Mouse (Mus musculus) stomach, embryonic 14.5 days (tissue): ENCODE results near the gene Spats1. TPM values are rescaled to one million over a fixed set of nuclear protein-coding genes. Genes with fewer than 3 reads are reported as not detected.
A peak's percentile ranks its signal among the peaks of the same experiment; 100 is the strongest.

ENCODE experiments used
- ATAC-seq: fragments of 200-750 bp; cut with Nextera tagmentation; 2 replicates; pipeline ENCODE4 v1.8.0; 2017; ENCODE audit warnings: low read depth, moderate TSS enrichment; ENCODE audit not compliant: insufficient number of reproducible peaks, insufficient read depth, low FRiP score
- H3K27ac ChIP-seq: fragments of 300-500 bp; sonication (generic); 2 replicates; pipeline ENCODE4 v1.5.1; 2014; ENCODE audit warnings: mild to moderate bottlenecking, low read length, moderate library complexity, mixed read lengths
- H3K27me3 ChIP-seq: fragments of 300-500 bp; sonication (generic); 2 replicates; pipeline ENCODE4 v1.6.1; 2014; ENCODE audit warnings: low read length, control low read depth, mixed read lengths; ENCODE audit not compliant: control insufficient read depth, insufficient read depth
- H3K36me3 ChIP-seq: fragments of 300-500 bp; sonication (generic); 2 replicates; pipeline ENCODE4 v1.6.1; 2014; ENCODE audit warnings: mild to moderate bottlenecking, control low read depth, low read length, moderate library complexity, mixed read lengths; ENCODE audit not compliant: control insufficient read depth, insufficient read depth
- H3K4me1 ChIP-seq: fragments of 300-500 bp; sonication (generic); 2 replicates; pipeline ENCODE4 v1.6.1; 2014; ENCODE audit warnings: low read length, control low read depth, mixed read lengths; ENCODE audit not compliant: control insufficient read depth, insufficient read depth
- H3K4me2 ChIP-seq: fragments of 300-500 bp; sonication (generic); replicated peaks from 2 replicates; pipeline ENCODE4 v1.6.1; 2014; ENCODE audit warnings: low read depth, low read length, control low read depth
- H3K4me3 ChIP-seq: fragments of 300-500 bp; sonication (generic); 2 replicates; pipeline ENCODE4 v1.5.1; 2014; ENCODE audit warnings: low read depth, low read length, control low read depth
- H3K9ac ChIP-seq: fragments of 300-500 bp; sonication (generic); replicated peaks from 2 replicates; pipeline ENCODE4 v1.6.1; 2014; ENCODE audit warnings: low read depth, mild to moderate bottlenecking, control low read depth, low read length, moderate library complexity, mixed read lengths
- H3K9me3 ChIP-seq: fragments of 300-500 bp; sonication (generic); 2 replicates; pipeline ENCODE4 v1.6.1; 2016; ENCODE audit warnings: low read depth, low read length, control low read depth; ENCODE audit not compliant: control insufficient read depth
- WGBS: fragments of 180-500 bp; shearing (Covaris S2); extraction: QIAGEN DNeasy Blood & Tissue Kit; methylation state at CpG from one replicate; pipeline ENCODE4 v1.1.7; 2014; 5-methylcytosine and 5-hydroxymethylcytosine counted together
- polyA plus RNA-seq: library from polyadenylated mRNA; unstranded; fragments of >200 nt; fragmentation: Nextera tagmentation; extraction: Ambion mirVana; gene quantifications from 2 replicates; pipeline ENCODE4 v1.2.1, GENCODE M21; 2014

The Spats1 gene
- polyA plus RNA-seq, 1 experiment from 2014 or later = 0.59 TPM

DNA sequence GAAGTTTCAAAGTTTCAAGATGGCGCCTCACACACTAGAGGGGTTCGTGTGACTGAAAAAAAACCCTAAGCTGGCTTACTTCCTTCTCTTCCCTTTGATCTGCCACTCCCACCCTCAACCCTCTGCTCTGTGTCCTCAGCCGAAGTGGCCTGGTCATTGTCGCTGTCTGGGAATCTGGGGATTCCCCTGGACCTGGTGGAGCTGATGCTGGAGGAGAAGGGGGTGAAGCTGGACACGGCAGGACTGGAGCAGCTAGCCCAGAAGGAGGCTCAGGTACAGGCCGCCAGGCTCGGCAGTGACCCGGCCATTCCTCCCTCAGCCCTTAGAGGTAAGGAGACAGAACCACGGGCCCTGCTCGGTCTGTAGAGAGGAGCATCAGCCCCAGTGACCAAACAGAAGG is 40.6 kb upstream of the Spats1 start:
- no peak overlapping the region for H3K27ac ChIP-seq
- peaks cover 4% of the 10 kb centered on the region; the same call in 1 of the 2 replicates for H3K36me3 ChIP-seq
- no peak overlapping the region for H3K4me3 ChIP-seq
- no peak overlapping the region for H3K4me2 ChIP-seq
- no peak for ATAC-seq
- WGBS = 80% methylated on average over 10 of the region's 10 CpGs
- H3K4me1 ChIP-seq = no peaks in the 10 kb centered on the region
- H3K9ac ChIP-seq = no peak overlapping the region
- H3K27me3 ChIP-seq = no peaks in the 10 kb centered on the region
- H3K9me3 ChIP-seq = no peaks in the 10 kb centered on the region

DNA sequence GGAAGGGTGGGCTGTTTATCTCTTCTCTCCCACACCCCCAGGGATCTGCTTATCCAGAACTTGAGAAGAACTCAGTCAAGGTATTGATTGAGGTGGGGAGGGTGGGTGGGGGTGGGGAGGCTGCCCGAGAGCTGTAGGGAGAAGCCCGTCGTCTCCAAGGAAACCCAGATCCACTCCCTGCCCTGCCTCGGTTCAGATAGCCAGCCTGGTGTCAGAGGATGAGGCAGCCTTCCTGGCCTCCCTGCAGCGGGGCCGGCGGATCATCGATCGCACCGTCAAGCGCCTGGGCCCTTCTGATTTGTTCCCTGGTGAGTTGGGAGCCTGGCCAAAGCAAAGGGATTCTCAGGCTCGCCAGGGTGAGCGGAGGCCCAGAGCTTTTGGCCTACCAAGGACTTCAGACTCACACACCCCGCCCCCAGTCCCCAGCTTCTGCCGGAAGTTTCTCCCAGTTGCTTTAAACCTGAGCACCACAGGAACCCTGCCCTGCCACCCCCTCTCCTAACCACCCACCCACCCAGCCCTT is 40.0 kb upstream of the Spats1 start:
- Histone ChIP-seq H3K36me3 (peaks cover 3% of the 10 kb centered on the region; the same call in 1 of the 2 replicates), H3K4me2 (no peak overlapping the region), H3K9me3 (no peaks in the 10 kb centered on the region), H3K27ac (no peak overlapping the region), H3K27me3 (no peaks in the 10 kb centered on the region), H3K4me3 (no peak overlapping the region), H3K9ac (no peak overlapping the region), H3K4me1 (no peaks in the 10 kb centered on the region)
- WGBS = 42% methylated on average over 15 of the region's 15 CpGs
- ATAC-seq = no peak

DNA sequence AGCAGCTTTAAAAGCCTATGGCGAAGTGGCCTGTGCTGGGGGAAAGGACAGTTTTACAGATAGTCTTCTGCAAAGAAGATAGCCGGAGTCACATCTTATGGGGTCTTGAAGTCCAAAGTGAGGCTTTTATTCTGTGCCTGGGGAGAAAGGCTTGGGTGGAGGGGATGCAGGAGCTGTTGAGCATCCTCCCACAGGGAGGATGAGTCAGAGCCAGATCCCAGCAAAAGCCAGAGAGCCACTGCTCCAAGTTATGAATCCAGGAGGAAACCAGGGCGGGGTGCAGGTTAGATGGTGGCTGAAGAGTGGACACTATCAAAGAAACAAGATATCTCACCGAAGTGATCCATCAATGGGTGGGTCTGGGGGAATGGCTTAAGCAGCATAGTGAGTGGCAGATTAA is 36.5 kb upstream of the Spats1 start:
- Histone ChIP-seq H3K9me3 (no peaks in the 10 kb centered on the region), H3K27ac (no peak overlapping the region), H3K9ac (no peak overlapping the region), H3K4me2 (no peak overlapping the region), H3K4me1 (no peaks in the 10 kb centered on the region), H3K36me3 (no peaks in the 10 kb centered on the region; the same call in 1 of the 2 replicates), H3K27me3 (no peaks in the 10 kb centered on the region), H3K4me3 (no peak overlapping the region)
- WGBS = 93% methylated on average over 4 of the region's 4 CpGs
- ATAC-seq = no peak

DNA sequence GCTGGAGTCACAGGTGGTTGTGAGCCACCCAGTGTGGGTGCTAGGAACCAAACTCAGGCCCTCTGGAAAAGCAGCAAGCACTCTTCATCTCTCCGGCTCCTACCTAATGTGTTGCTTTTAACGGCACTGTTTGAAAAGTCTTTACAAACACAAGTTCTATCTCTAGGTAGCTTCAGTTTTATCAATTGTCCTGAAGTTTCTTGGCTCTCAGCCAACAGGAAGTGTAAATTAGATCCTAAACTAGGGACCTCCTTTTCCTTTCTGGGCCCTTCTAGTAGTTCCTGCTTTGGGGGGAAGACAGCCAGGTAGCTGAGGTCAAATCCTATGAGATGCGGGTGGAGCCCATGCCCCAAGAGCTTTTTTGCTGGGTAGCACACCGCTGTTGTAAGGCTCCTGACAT is 35.7 kb upstream of the Spats1 start:
- no peak overlapping the region for H3K4me2 ChIP-seq
- H3K9me3 ChIP-seq = no peaks in the 10 kb centered on the region
- H3K27me3 ChIP-seq = no peaks in the 10 kb centered on the region
- 87% methylated on average over 4 of the region's 4 CpGs for WGBS
- no peak overlapping the region for H3K27ac ChIP-seq
- H3K4me3 ChIP-seq = no peak overlapping the region
- peaks cover 4% of the 10 kb centered on the region for H3K4me1 ChIP-seq
- no peak overlapping the region for H3K9ac ChIP-seq
- no peaks in the 10 kb centered on the region; the same call in 1 of the 2 replicates for H3K36me3 ChIP-seq
- no peak for ATAC-seq

DNA sequence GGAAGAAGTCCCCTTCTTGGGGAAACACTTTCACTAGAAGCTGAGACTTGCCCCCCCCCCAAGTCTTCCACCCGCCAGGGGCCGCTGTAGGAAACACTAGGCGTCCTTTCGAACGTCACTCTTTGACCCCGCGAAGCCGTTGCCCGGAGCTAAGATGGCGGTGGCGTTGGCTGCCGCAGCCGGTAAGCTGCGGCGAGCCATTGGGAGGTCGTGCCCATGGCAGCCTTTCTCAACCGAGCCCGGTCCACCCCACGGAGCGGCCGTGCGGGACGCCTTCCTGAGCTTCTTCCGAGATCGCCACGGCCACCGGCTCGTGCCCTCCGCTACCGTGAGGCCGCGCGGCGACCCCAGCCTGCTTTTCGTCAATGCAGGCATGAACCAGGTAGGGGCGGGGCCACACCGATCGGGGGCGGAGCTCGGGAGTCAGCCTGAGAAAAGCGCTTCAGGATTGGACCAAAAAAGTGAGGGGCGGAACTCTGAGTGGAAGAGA is 31.5 kb upstream of the Spats1 start, which contains the start of gene Aars2:
Aars2 (plus strand) TSS at position 142 of the 490 bp plus-strand sequence.
- no peaks in the 10 kb centered on the region; the same call in 1 of the 2 replicates for H3K36me3 ChIP-seq
- peaks cover 4% of the 10 kb centered on the region for H3K4me1 ChIP-seq
- H3K4me3 ChIP-seq = peak within 1 kb of the TSS; percentile 78
- H3K27ac ChIP-seq = peak within 1 kb of the TSS; percentile 78; the same call in 1 of the 2 replicates
- H3K9ac ChIP-seq = peak within 1 kb of the TSS; percentile 61
- peak; percentile 94 for ATAC-seq
- no peaks in the 10 kb centered on the region for H3K27me3 ChIP-seq
- peak within 1 kb of the TSS; percentile 43 for H3K4me2 ChIP-seq
- under 1% methylated on average over 42 of the region's 42 CpGs for WGBS
- H3K9me3 ChIP-seq = no peaks in the 10 kb centered on the region

DNA sequence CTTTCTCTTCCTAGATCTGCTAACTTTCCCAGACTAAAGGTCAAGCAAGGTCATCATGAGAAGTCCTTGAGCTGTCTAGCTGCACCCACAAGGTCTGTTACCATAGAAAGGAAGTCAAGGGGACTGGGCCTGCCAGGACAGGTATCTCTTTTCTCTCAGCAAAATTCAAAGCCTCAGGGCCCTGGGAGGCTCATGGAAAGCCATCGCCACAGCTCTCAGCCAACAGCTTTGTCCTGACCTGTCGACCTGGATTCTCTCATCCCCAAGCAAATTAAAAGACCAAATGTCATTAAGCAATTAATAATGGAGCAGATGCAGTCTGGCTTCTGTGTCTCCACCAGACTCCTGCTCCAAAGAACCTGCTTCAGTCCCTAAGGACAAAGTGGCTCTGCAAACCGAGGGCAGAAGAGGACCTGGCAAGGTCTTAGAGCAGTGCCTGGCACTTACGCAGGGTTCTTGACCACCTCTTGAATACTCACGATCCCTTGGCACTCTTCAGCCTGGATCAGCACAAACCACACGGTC is 30.8 kb upstream of the Spats1 start:
- no peak overlapping the region for H3K9ac ChIP-seq
- ATAC-seq = no peak

DNA sequence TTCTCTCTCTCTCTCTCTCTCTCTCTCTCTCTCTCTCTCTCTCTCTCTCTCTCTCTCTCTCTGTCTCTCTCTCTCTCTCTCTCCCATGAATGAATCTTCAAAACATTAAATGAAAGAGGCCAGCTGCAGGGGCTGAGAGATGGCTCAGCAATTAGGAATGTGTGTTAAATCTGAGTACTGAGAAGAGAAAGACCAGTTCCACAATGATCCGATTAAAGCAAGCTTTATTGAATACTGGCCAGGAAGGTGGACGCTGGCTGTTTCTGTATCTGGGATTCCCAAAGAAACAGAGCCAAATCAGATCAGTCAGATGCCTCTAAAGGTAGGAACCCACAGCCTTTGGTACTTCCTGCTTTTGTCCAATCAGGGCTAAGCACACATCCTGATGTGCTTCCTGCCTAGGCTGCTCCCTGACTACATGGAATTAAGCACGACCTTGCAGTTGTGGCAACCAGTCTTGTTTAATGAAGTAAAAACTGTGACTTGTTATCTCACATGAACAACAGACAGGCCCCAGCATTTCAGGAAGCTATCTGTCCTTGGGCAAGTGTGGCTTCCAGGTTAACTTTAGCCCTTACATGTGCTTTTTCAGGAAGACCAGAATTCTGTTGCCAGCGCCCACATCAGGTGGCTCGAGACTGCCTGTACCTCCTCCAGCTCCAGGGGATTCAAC is 28.2 kb upstream of the Spats1 start:
- WGBS = 49% methylated on average over 5 of the region's 5 CpGs
- ATAC-seq = no peak
- Histone ChIP-seq H3K9ac (no peak overlapping the region), H3K4me1 (peaks cover 4% of the 10 kb centered on the region), H3K27me3 (no peaks in the 10 kb centered on the region), H3K9me3 (no peaks in the 10 kb centered on the region), H3K36me3 (no peaks in the 10 kb centered on the region; the same call in 1 of the 2 replicates), H3K4me2 (no peak overlapping the region), H3K4me3 (no peak overlapping the region), H3K27ac (no peak overlapping the region)

More for the DNA sequence above, 30.8 kb upstream of the Spats1 start:
- no peak overlapping the region for H3K27ac ChIP-seq
- H3K9me3 ChIP-seq = no peaks in the 10 kb centered on the region
- H3K4me2 ChIP-seq = peak overlapping the region; percentile 10; the same call in 1 of the 2 replicates
- no peaks in the 10 kb centered on the region for H3K27me3 ChIP-seq
- no peak overlapping the region for H3K4me3 ChIP-seq
- WGBS = 70% methylated on average over 6 of the region's 6 CpGs
- peaks cover 4% of the 10 kb centered on the region for H3K4me1 ChIP-seq
- H3K36me3 ChIP-seq = no peaks in the 10 kb centered on the region; the same call in 1 of the 2 replicates

DNA sequence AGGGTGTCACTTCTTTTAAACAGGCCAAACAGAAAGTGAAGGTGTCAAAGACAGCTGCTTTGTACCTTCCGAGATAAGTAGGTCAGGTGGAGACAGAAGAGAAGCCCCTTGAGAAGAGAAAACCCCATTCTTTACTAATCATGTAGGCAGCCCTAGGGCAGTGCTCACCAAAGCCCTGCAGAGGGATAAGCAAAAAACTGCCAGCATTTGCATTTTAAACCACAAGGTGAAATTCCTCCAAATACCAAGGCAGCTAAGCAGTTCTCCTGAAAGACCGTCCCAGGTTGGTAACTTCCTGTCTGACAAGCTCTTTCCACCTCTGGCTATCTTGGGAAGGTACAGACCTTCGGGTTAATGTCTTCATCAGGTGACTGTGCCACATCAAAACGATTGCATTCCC is 27.1 kb upstream of the Spats1 start:
- no peak overlapping the region for H3K4me3 ChIP-seq
- no peaks in the 10 kb centered on the region for H3K36me3 ChIP-seq
- H3K9ac ChIP-seq = no peak overlapping the region
- WGBS = 55% methylated on average over 4 of the region's 4 CpGs
- no peaks in the 10 kb centered on the region for H3K9me3 ChIP-seq
- H3K27me3 ChIP-seq = no peaks in the 10 kb centered on the region
- H3K4me2 ChIP-seq = no peak overlapping the region
- ATAC-seq = no peak
- H3K4me1 ChIP-seq = peaks cover 4% of the 10 kb centered on the region
- H3K27ac ChIP-seq = no peak overlapping the region
